Mouse (Mus musculus): ENCODE measurements around the gene Olfr1355. TPM values are rescaled to one million over a fixed set of nuclear protein-coding genes. Genes with fewer than 3 reads are reported as not detected.

The Olfr1355 gene
- not detected for polyA plus RNA-seq (2014; fragmentation: Illumina TruSeq; extraction: RNeasy Lipid Tissue Mini Kit (QIAGEN cat#74804); ENCODE audit: low read depth, low replicate concordance)

DNA sequence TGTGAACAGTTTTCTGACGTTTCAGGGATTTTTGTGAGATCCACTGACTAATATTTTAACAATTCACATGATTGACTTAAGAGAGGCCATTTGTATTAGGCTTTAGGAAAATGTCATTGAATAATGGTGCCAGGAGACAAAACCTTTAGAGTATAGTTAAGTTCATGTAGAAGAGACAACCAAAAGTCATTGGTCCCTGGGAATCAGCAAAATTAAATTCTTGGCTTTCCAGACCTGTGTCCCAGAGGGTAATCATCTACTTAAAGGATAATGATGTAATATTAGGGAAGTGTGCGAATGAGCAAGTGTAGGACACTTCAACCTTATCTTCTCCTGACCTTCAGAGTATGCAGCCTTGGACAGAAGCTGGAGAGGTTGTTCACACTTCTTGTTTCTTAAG lies at the start of gene Olfr1355:
Olfr1355 (plus strand) TSS at position 301 of the 400 bp plus-strand sequence.

DNA sequence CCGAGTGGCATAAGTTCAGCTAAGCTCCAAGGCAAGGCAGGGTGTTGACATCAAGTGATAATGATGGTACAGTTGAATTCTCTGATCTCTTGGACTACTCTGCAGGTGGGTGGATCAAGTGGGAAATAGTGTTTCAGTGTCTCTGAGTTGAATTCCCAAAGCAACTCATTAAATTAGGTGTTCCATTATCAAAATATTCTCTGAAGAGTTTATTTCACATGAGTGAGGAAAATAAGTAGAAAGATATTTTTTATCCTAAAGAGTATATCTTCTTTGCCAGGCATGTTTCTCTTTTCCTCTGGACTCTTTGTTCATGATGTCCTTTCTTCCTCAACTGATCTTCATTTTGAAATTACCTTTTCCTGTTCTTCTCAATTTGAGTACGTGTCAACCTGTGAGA lies 23.3 kb upstream of the Olfr1355 start, which contains the start of gene Olfr1356:
Olfr1356 (minus strand) TSS at position 101 of the 400 bp plus-strand sequence.

DNA sequence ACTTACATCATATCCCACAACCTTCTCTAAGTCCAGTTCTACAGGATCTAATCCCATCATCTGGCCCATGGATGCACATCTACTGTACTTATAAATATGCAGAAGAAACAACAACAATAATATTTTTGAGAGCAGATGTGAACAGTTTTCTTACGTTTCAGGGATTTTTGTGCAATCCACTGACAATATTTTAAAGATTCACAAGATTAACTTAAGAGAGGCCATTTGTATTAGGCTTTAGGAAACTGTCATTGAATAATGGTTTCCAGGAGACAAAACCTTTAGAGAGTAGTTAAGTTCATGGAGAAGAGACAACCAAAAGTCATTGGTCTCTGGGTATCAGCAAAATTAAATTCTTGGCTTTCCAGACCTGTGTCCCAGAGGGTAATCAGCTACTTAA lies 37.5 kb downstream of the Olfr1355 start, which contains the start of gene Olfr1354:
Olfr1354 (plus strand) TSS at position 301 of the 400 bp plus-strand sequence.

Other genes starting within 250 kb of the Olfr1355 start
- gene Casp14, start 157.2 kb upstream of the Olfr1355 start, polyA plus RNA-seq (2014; fragmentation: Illumina TruSeq; extraction: RNeasy Lipid Tissue Mini Kit (QIAGEN cat#74804); ENCODE audit: low read depth, low replicate concordance), result not detected
- gene Ccdc105, start 122.5 kb upstream of the Olfr1355 start, polyA plus RNA-seq (2014; fragmentation: Illumina TruSeq; extraction: RNeasy Lipid Tissue Mini Kit (QIAGEN cat#74804); ENCODE audit: low read depth, low replicate concordance), result 20.9 TPM
- not detected for gene Slc1a6, start 95.0 kb upstream of the Olfr1355 start, polyA plus RNA-seq (2014; fragmentation: Illumina TruSeq; extraction: RNeasy Lipid Tissue Mini Kit (QIAGEN cat#74804); ENCODE audit: low read depth, low replicate concordance)
- gene Olfr1356, start 23.4 kb upstream of the Olfr1355 start, polyA plus RNA-seq (2014; fragmentation: Illumina TruSeq; extraction: RNeasy Lipid Tissue Mini Kit (QIAGEN cat#74804); ENCODE audit: low read depth, low replicate concordance), result not detected
- gene Olfr1354, start 37.6 kb downstream of the Olfr1355 start, polyA plus RNA-seq (2014; fragmentation: Illumina TruSeq; extraction: RNeasy Lipid Tissue Mini Kit (QIAGEN cat#74804); ENCODE audit: low read depth, low replicate concordance), result not detected
- gene Olfr8, start 75.1 kb downstream of the Olfr1355 start, polyA plus RNA-seq (2014; fragmentation: Illumina TruSeq; extraction: RNeasy Lipid Tissue Mini Kit (QIAGEN cat#74804); ENCODE audit: low read depth, low replicate concordance), result not detected
- gene Olfr1353, start 87.8 kb downstream of the Olfr1355 start, polyA plus RNA-seq (2014; fragmentation: Illumina TruSeq; extraction: RNeasy Lipid Tissue Mini Kit (QIAGEN cat#74804); ENCODE audit: low read depth, low replicate concordance), result not detected
- not detected for gene Olfr1352, start 105.5 kb downstream of the Olfr1355 start, polyA plus RNA-seq (2014; fragmentation: Illumina TruSeq; extraction: RNeasy Lipid Tissue Mini Kit (QIAGEN cat#74804); ENCODE audit: low read depth, low replicate concordance)
- gene Olfr1351, start 136.9 kb downstream of the Olfr1355 start, polyA plus RNA-seq (2014; fragmentation: Illumina TruSeq; extraction: RNeasy Lipid Tissue Mini Kit (QIAGEN cat#74804); ENCODE audit: low read depth, low replicate concordance), result not detected
- 0.14 TPM for gene Olfr57, start 153.2 kb downstream of the Olfr1355 start, polyA plus RNA-seq (2014; fragmentation: Illumina TruSeq; extraction: RNeasy Lipid Tissue Mini Kit (QIAGEN cat#74804); ENCODE audit: low read depth, low replicate concordance)
- gene 2610008E11Rik, start 222.1 kb downstream of the Olfr1355 start, polyA plus RNA-seq (2014; fragmentation: Illumina TruSeq; extraction: RNeasy Lipid Tissue Mini Kit (QIAGEN cat#74804); ENCODE audit: low read depth, low replicate concordance), result 14.7 TPM

All from testis, adult 10 weeks (tissue).